Mouse (Mus musculus) liver (tissue): ENCODE measurements around the gene Rem1.

Experiments
- DNase-seq: peaks from one replicate; pipeline ENCODE4 v3.0.0-alpha.2; 2020; ENCODE audit warnings: mixed read lengths

Rem1 gene

DNA sequence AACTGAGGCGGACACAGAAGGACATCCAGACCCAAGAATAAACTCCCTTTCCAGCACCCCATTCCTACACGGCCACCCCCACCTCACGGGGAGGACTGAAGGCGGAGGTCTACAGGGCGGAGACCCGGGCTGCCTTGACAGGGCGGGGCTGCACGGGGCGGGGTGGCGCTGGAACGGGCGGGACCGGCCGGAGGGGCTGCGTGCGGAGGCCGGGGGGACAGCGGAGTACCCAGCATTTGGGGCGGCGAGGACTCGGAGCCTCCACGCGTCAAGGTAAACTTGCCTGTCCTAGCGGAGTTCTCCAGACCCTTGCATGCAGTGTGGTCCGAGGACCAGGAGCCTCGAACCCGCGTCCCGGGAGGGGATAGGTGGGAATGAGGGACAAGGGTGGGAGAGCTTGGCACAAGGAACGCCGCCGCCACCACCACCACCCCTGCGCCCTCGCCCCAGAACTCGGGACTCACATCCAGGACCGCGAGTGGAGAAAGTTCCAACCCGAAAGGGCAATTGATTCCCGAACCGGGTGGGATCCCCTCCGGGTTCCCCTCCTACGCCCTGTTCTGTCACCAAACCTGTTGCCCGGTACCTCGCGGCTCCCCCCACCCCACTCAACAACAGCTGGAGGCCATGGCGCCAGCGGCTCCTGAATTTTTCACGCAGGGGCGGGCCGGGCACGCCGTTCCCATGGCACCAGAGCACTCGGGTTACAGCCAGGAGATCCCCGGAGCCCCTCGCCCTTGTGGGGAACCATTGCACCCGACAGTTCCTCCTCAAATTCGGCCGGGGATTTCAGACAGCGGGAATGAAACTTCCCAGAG is at the start of gene Rem1:
TSS of gene Rem1 (plus strand) at position 178 of the 818 bp plus-strand sequence.
- DNase-seq = peak; percentile 9

DNA sequence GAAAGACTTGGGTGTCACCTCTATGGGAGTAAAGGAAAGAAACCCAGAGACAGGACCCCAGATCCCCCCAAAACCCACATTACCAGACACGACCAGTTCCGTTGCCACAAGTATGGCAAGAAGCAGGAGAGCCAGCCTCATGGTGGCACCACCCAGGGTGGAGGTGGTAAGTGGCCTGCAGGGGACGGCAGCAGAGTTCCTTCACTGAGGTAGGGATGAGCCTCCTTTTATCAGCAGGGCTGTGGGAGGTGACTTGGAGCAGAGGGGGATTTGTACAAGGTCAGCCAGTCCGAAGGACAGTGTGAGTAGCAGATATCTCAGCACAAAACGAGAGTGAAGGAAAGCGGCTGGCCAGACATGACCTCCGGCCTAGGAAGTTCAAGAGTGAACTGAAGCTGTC is 46.6 kb upstream of the Rem1 start, which contains the start of gene Defb19:
TSS of gene Defb19 (minus strand) at position 206 of the 400 bp plus-strand sequence.
- no peak for DNase-seq

DNA sequence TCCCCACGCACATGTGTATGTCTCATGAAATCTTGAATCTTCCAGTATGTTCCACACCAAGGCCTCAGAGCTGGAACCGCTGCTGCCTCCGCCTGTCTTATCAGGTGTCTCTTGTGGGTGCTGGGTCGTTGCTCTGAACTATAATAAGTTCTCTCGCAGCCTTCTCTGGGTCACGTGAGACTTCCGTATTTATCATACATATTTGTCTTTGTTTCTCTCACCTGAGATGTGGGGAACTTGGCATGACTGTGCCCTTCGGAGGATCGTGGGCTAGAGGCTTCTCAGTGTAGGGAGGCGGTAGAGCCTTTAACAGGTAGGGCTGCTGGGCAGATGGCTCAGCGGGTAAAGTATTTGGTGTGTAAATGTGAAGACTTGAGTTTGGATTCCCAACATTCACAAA is 46.1 kb upstream of the Rem1 start:
- DNase-seq = no peak

DNA sequence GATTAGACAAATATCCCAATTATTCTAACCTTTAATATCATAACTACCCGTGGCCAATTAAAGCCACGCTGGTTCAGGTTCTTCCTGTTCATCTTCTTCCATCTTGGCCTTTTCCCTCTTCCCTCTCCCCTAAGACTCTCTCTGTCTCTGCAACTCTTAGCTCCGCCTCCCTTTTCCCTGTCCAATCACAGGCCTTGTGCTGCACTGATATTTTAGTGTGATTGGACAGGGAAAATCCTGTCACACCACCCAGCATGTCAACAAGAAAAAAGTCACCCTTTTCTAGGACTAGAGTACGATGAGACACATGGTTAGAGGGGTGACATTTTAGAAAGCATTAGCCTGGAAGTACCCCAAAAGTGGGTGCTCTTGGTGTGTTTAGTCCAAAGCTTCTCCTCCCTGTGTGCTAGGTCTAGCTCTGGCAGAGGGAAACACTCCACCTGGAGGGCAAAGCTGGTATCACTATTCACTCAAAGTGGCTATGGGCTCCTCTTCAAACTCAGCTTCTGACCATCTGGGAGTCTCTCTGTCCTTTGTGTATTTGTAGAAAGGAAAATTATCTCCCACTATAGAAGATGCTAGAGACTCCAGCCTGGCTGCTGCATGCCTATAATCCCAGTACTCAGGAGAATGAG is 39.7 kb upstream of the Rem1 start:
- DNase-seq = no peak

DNA sequence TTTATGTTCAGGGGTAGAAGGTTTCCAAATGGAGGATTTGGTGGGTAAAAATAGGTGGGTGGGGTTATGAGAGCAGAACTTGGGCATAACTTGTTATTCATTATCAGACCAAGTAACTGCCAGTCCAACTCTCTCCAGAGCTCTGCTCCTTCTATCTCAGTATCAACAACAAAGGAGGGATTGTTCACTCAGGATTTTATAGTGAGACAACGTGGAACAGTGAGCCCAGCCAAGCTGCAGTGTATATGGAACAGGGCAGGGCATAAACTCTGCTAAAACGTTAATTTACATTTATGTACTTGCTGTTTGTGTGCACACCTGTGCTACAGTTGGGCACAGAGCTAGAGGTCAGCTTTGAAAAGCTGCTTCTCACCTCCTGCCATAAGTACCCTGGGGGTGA is 38.3 kb upstream of the Rem1 start:
- DNase-seq = no peak

DNA sequence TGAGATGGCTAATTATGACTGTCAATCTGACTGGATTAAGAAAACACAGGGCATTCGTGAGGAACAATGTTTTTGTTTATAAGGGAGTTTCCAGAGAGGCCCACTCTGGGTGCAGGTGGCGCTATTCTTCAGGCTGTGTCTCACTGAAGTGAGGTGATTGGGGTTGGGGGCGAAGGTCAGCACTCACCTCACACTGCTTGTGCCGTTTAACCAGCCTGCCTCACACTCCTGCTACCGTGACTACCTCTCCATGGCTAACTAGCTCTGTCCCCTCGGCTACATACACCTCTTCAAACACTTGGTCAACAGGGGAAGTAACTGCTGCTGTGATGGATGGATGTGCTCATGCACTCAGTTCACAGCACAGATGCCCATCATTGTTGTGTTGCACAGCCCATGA is 37.7 kb upstream of the Rem1 start:
- no peak for DNase-seq

DNA sequence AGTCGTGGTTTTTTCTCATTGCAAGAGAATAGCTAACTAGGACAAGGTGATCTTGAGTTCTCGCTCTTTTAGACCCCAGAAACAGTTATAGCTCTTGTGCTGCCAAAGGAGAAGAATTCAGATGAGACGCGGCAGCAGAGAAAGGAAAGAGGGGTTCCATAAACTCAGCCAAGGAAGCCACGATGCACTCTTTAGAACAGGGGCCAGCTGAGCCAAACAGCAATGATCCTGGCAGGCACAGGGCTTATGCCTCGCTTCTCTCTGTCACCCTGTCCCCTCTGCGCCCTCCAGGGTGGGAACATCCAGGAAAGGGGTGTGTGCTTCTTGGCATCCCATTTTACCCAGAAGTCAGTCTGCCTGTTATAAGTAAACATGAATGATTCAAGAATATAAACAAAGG is 27.5 kb upstream of the Rem1 start, which contains the start of gene Defb45:
TSS of gene Defb45 (minus strand) at position 101 of the 400 bp plus-strand sequence.
- no peak for DNase-seq

DNA sequence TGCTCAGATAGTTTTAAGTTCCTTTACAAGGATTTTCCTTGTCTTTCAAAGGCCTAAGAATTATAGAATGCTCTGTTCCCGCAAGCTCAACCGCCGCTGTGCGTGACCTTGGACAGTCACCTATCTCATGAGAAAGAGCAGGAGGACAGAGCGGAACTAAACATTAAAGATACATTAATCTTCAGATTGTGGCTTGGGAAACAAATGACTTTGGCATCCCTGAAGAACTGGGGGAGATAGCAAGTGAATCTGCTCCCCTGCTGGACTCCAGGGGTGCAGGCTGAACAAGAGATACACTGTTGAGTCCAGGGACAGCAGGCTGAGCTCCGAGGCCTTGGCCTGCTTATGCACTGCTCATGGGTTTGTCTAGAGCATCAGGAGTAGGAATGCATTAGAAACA is 26.7 kb upstream of the Rem1 start:
- no peak for DNase-seq

DNA sequence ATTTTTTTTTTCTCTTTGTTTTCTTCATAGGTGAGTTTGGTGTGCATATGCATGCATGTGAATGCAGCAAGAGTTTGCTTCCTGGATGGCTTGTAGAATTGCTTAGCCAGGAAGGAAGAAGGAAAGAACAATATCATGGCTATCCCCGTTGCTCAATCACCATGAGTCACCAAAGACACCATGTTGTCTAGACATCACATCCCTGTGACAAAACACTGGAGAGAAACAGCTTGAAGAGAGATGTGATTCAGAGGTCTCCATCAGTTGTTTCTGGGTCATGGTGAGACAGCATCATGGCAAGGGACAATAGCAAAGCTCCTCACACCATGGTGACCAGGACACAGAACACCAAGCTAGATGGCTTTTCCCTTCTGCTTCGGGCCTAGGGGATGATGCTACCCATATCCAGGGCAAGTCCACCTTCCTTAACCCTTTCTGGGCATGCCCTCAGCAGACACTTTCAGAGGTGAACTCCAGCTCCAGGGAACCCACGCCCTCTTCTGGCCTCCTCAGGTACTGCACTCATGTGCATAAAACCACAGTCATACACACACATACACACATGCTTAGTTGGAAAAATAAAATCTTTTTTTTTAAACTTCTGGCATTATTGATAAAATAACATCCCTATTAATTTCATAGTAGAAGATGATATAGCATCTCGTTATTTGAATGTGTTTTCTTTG is 25.3 kb upstream of the Rem1 start:
- DNase-seq = no peak

DNA sequence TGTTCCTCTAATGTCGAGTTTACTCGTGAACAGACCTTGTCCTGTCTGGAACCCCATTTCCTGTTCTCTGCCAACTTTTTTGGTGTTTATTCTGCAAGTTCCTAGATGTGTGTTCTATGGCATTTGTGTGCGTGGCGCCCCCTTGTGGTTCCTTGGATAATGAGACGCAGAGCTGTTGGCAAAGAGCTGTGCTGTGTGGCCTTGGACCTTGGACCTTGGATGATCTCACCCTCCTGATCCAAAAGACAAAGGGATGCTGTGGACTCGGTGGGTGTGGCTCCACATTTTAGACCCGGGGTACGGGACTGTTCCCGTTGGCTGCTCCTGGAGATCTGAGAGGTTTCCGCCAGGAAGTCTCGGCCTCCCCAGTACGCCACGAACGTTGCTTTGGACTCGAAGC is 22.7 kb upstream of the Rem1 start, which contains the start of gene Defb36:
TSS of gene Defb36 (plus strand) at position 271 of the 400 bp plus-strand sequence.
- DNase-seq = peak; percentile 19

DNA sequence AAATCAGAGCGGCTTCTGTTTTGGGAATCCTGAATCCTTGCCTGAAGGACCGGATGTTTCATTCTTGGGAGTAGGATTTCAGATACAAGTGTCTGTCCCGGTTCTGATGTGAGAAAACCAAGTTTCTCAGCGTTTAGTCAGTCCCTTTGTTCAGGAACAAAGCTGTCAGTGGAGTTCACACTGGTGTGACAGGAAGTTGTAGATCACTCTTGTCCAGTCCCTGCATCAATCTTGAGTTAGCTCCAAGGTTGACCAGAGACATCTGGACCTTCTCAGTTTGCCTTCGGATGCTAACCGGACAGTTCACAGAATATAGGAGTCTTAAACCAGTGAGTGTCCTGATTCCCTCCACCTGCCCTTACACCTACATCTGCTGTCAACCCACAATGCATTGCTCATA is 19.0 kb upstream of the Rem1 start:
- no peak for DNase-seq

DNA sequence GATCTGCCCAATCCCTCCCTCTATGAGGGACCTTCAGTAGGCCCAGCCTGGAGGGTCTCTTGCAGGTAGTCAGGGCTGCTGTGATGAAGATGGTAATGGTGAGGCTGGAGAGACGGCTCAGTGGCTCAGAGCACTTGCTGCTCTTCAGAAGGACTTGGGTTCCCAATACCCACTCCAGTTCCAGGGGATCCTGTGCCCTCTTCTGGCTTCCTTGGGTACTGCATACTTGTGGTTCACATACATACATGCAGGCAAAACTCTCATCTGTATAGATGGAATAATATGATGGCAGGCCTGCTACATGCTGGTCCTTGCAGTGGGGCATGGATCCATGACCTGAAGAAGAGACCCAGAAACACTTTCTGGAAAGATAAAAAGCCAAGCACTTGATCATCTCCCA is 18.0 kb upstream of the Rem1 start:
- no peak for DNase-seq

DNA sequence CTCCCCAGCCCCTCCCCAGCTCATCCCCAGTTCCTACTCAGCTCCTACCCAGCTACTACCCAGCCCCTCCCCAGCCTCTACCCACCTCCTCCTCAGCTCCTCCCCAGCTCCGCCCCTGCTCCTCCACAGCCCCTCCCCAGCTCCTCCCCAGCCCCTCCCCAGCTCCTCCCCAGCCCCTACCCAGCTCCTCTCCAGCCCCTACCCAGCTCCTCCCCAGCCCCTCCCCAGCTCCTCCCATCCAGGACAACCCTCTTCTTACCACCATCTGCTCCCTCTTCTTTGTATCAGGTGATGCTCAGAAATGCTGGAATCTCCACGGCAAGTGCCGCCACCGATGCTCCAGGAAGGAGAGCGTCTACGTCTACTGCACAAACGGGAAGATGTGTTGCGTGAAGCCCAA is 14.6 kb upstream of the Rem1 start:
- peak; percentile 22 for DNase-seq

DNA sequence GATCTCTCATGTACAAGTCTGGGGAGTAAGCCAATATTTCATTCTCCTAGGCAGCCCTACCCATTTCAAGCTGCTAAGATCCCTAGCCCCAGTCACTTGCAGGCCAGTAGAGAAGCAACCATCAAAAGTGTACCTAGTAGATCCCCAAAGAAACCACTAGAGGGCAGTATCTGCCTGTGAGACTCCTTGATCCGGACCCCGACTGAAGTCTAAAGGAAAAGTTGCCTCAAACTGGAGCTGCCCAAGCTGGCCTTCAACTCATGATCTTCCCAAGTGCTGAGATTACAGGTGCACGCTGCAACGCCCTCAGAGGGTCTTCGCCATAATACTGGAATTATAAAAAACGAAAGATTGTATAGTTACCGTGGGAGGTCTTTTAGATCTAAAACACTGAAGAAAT is 11.2 kb upstream of the Rem1 start:
- peak; percentile 21 for DNase-seq

DNA sequence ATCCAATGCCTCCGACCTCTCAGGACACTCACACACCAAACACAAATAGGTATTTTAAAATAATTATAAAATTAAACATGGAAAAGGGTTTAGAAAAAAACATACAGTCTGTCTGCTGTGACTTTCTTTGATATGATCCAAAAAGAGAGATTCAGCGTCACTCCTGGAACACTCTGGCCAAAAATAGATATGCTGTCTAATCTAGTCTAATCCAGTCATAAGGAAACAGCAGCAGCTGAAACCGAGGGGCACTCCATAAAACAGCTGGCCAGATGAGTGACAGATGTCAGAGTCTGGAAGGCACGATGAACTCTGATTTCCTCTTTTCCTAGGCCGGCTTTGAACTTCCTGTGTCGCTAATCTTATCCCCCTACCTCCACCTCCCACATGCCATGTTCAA is 10.3 kb upstream of the Rem1 start:
- no peak for DNase-seq

DNA sequence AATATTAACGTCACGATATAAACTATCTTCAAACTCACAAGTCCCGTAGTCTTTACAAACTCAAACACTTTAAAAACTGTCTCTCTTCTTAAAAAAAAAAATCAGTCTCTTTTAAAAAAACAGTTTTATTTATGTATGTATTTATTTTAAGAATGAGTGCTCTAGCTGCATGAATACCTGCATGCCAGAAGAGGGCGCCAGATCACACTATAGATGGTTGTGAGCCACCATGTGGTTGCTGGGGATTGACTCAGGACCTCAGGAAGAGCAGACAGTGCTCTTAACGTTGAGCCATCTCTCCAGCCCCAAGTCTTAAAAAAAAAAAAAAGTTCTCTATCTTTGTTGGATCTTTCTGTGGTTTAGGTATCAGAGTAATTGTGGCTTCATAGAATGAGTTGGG is 9.4 kb upstream of the Rem1 start:
- peak; percentile 25 for DNase-seq

DNA sequence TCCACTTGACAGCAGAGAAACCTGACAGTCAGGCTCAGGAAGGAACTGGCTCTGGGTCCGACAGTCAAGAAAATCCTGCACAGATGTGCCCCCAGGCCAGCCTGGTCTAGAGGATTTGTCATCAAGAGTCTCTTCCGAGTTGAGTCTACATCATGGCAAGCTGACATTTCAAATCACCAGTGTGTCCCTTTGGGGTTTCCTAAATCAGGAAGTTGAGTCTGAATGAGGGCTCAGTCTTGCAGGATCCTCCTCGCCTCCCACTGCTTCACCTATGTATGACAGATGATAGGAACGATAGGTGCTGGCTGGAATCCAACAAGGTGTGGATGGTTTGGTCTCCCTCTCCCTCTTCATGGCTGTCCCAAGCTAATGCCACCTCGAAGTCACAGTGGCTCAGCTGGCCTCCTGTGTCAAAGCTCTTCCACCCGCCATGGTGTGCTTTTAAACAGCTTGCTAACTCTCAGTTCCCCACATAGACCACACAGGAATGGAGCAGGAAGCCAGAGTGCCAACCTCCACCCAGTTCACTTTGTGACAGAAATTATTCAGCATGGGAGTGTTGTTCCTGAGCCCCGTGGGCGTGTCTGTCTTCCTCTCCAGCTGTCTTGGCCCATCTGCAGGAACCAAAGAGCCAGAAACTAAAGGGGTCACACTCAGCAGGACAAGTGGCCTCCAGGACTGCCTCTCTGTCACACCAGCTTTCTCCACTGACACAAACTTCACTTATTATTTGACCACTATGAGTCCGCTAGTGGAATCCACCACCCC is 6.2 kb upstream of the Rem1 start:
- DNase-seq = no peak

DNA sequence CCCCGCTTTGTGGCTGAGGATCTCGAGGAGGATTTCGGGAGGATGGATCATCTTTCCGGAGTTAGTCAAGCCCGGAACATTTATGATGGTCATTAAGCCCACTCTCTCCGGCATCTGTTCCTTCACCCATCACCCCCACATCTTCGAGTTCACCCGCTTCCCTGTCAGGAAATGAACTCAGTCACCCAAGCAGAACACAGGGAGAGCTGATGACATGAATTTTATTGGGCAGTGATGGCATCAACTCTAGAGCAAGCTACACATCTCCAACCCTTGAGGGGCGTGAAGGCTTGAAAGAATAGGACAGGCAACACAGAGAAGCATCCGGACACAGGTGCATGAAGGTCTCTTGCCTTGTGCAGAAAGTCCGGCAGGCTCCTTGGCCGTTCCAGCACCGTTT is 4.6 kb upstream of the Rem1 start:
- DNase-seq = no peak

DNA sequence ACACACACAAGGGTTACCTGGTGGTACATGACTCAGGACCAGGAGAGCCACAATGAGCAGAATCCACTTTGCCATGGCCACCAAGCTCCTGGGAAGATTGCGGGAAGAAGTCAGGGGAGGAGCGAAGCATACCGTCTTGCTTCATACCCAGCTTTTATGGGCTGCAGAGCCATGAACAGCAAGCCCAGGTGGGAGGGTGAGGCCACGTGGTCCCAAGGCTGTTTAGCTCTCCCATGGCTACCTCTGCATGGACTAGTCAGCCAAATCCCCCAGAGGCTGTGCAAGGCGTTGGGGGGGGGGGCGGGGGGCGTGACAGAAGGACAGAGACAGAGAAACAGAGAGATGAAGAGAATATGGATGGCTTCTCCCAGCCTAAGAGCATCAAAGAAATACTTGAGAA is 3.8 kb upstream of the Rem1 start, which contains the start of gene Defb25:
TSS of gene Defb25 (minus strand) at position 101 of the 400 bp plus-strand sequence.
- no peak for DNase-seq

DNA sequence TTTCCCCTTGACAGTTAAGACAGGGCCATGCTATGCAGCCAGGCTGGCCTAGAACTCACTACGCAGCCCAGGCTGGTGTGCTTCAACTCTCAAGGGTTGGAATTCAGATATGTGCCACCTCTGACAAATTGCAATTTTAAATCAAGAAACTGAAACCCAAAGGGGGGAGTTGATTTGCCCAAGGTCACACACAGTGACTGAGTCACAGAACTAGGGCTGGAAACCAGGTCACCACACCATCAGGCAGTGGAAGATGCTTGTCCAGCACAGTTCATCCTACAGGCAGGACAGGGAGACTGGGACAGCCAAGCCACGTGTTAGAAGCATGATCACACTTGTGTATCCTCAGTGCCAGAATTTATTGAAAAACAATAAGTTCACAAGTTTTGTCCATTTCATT is 2.2 kb upstream of the Rem1 start:
- no peak for DNase-seq

DNA sequence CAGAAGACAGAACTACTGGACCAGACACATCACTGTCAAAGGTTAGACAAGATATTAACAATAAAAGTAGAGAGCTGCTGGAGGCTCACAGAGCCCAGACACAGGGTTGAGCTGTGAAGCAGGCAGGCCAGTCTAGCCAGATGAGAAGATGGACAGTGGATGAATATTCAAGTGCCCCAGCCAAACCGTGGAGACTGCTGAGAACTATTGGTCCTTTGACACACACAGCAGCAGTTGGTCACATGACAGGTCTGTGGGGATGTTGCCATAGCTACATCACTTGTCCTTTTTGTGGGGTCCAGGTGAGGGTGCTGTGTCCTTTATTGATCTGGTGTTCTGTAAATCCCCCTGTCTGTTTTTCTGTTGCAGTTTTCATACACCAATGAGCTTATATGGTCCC is 1.5 kb upstream of the Rem1 start:
- no peak for DNase-seq

DNA sequence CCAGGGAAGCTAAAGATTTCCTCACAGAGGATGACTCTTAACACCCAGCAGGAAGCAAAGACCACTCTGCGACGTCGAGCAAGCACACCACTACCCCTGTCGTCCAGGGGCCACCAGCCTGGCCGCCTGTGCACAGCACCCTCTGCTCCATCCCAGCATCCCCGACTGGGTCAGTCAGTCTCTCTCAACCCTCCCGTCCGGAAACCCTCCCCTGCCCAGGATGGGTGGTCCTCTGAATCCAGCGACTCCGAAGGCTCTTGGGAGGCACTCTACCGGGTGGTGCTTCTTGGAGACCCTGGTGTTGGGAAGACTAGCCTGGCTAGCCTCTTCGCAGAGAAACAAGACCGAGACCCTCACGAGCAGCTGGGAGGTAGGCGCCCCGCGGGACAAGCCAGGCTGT is 1.3 kb downstream of the Rem1 start:
- no peak for DNase-seq

DNA sequence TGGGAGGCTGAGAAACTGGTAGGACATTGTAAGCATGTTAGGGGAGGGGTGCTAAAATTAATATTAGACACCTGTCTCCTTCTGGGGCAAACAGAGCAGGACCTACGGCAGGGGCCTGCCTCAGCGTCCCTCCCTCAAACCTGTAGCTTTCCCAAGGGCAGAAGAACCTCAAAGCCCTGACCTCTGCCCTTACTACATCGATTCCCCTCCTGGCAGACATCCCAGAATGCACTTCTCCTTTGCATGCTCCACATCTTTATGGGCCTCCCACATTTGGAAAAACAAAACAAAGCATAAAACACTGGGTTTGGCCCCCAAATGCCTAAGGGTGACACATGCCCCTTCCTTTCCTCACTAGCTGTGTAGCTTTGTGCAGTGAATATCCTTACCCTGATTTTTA is 2.5 kb downstream of the Rem1 start:
- DNase-seq = no peak
